Mouse (Mus musculus) liver, embryonic 14.5 days (tissue): Measurements from ENCODE around the gene Prorsd1.

Experiments used
- CTCF ChIP-seq: IDR thresholded peaks from 2 replicates; pipeline ENCODE4 v1.5.1; 2016; ENCODE audit warnings: antibody characterized with exemption, low read depth, control low read depth
- EP300 ChIP-seq: IDR thresholded peaks from 2 replicates; pipeline ENCODE4 v1.6.1; 2016; ENCODE audit warnings: antibody characterized with exemption, low read depth

DNA sequence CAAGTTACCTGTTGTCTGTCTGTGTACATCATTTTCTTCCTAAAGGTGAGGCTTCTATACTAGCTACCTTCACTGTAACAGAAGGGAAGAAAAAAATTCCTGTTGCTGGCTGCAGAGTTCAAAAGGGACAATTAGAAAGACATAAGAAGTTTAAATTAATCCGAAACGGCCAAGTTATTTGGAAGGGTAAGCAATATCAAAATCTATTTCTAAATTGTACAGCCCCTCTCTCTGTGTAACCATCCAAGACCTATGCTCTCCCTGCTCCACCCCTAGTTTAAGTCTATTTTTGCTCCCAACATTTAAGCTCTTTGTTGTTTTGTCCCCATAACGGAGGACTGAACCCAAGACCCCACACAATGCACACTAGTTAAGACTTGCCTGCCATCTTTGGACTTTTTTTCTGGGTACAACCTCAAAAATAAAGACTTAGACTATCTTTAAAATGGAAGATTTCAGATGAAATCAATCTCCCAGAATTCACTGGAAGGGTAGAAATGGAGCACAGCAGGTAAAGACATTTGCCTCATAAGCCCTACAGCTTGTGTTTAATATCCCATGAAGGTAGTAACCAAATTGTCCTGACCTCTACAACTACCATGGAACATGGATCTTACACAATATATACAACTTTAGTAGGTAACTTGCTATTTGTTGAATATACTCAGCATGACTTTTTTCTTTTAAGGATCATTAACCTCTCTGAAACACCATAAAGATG lies 29.6 kb upstream of the Prorsd1 start:
- TF ChIP-seq CTCF (no peak), EP300 (no peak)
